Mouse (Mus musculus) intestine, postnatal 0 days (tissue): ENCODE measurements at regions not wholly inside any gene's neighbourhood (a gene's known extent, or its start where the extent isn't known, plus 50 kb on each side); places are given as distances from the start of the nearest gene placed in this dataset.
A peak's percentile ranks its signal among the peaks of the same experiment; 100 is the strongest.

Source experiments
- ATAC-seq: fragments of 200-750 bp; cut with Nextera tagmentation; 2 replicates; pipeline ENCODE4 v1.8.0; 2017; ENCODE audit warnings: mild to moderate bottlenecking, moderate TSS enrichment, moderate library complexity
- H3K27ac ChIP-seq: fragments of 300-500 bp; sonication (generic); 2 replicates; pipeline ENCODE4 v1.5.1; 2014; ENCODE audit warnings: mild to moderate bottlenecking, low read depth, low read length, moderate library complexity
- H3K27me3 ChIP-seq: fragments of 300-500 bp; sonication (generic); replicated peaks from 2 replicates; pipeline ENCODE4 v1.6.1; 2014; ENCODE audit warnings: low read length, mixed read lengths; ENCODE audit not compliant: control insufficient read depth, insufficient read depth
- H3K36me3 ChIP-seq: fragments of 300-500 bp; sonication (generic); 2 replicates; pipeline ENCODE4 v1.6.1; 2014; ENCODE audit warnings: mild to moderate bottlenecking, moderate library complexity; ENCODE audit not compliant: control insufficient read depth, insufficient read depth
- H3K4me1 ChIP-seq: fragments of 300-500 bp; sonication (generic); replicated peaks from 2 replicates; pipeline ENCODE4 v1.6.1; 2014; ENCODE audit warnings: antibody characterized with exemption, low read length, mixed read lengths; ENCODE audit not compliant: control insufficient read depth, insufficient read depth
- H3K4me2 ChIP-seq: fragments of 300-500 bp; sonication (generic); replicated peaks from 2 replicates; pipeline ENCODE4 v1.6.1; 2014; ENCODE audit warnings: low read depth, mild to moderate bottlenecking, moderate library complexity
- H3K4me3 ChIP-seq: fragments of 300-500 bp; sonication (generic); 2 replicates; pipeline ENCODE4 v1.5.1; 2014; ENCODE audit warnings: low read depth, low read length
- H3K9ac ChIP-seq: fragments of 300-500 bp; sonication (generic); 2 replicates; pipeline ENCODE4 v1.6.1; 2014; ENCODE audit warnings: mild to moderate bottlenecking, low read depth, low read length
- H3K9me3 ChIP-seq: fragments of 300-500 bp; sonication (generic); 2 replicates; pipeline ENCODE4 v1.6.1; 2016; ENCODE audit warnings: mixed run types; ENCODE audit not compliant: control insufficient read depth
- CTCF ChIP-seq: sonication (generic); IDR thresholded peaks from 2 replicates; pipeline ENCODE4 v1.5.1; 2016; ENCODE audit warnings: low read depth, mild to moderate bottlenecking, control low read depth, antibody characterized with exemption, moderate library complexity
- WGBS: fragments of 180-500 bp; shearing (Covaris S2); extraction: QIAGEN DNeasy Blood & Tissue Kit; methylation state at CpG from one replicate; pipeline ENCODE4 v1.1.7; 2014; 5-methylcytosine and 5-hydroxymethylcytosine counted together

GRCm38 (mm10) chr3:139844443-139844842, 638.9 kb downstream of the Stpg2 start:
- no peak overlapping the region for H3K27ac ChIP-seq
- no peak overlapping the region for H3K9ac ChIP-seq
- no peak overlapping the region for H3K4me2 ChIP-seq
- WGBS: 75% methylated on average over 3 of the region's 3 CpGs
- no peak for ATAC-seq
- H3K36me3 ChIP-seq: no peaks in the 10 kb centered on the region
- H3K27me3 ChIP-seq: no peaks in the 10 kb centered on the region
- H3K4me3 ChIP-seq: no peak overlapping the region
- no peak for TF ChIP-seq CTCF
- no peaks in the 10 kb centered on the region for H3K4me1 ChIP-seq
- no peaks in the 10 kb centered on the region for H3K9me3 ChIP-seq

GRCm38 (mm10) chr3:139847826-139848225, 642.3 kb downstream of the Stpg2 start:
- no peak overlapping the region for H3K4me2 ChIP-seq
- no peaks in the 10 kb centered on the region for H3K36me3 ChIP-seq
- WGBS: 71% methylated on average over 5 of the region's 5 CpGs
- H3K27ac ChIP-seq: no peak overlapping the region
- H3K9ac ChIP-seq: no peak overlapping the region
- no peak for TF ChIP-seq CTCF
- H3K4me3 ChIP-seq: no peak overlapping the region
- H3K4me1 ChIP-seq: no peaks in the 10 kb centered on the region
- H3K27me3 ChIP-seq: no peaks in the 10 kb centered on the region
- no peak for ATAC-seq
- no peaks in the 10 kb centered on the region for H3K9me3 ChIP-seq

- no peak overlapping the region for H3K9ac ChIP-seq
- H3K4me3 ChIP-seq: no peak overlapping the region
- no peak for TF ChIP-seq CTCF
- H3K36me3 ChIP-seq: no peaks in the 10 kb centered on the region
- H3K4me1 ChIP-seq: no peaks in the 10 kb centered on the region
- H3K4me2 ChIP-seq: no peak overlapping the region
- H3K9me3 ChIP-seq: no peaks in the 10 kb centered on the region
- no peaks in the 10 kb centered on the region for H3K27me3 ChIP-seq
- no peak for ATAC-seq
- H3K27ac ChIP-seq: no peak overlapping the region
- WGBS: 64% methylated on average over 16 of the region's 16 CpGs
These were observed 654.6 kb downstream of the Stpg2 start for GRCm38 (mm10) chr3:139859966-139860635.

GRCm38 (mm10) chr3:139860831-139861371, 655.4 kb downstream of the Stpg2 start:
- Histone ChIP-seq H3K4me1 (no peaks in the 10 kb centered on the region), H3K36me3 (no peaks in the 10 kb centered on the region), H3K9ac (no peak overlapping the region), H3K27ac (no peak overlapping the region), H3K9me3 (no peaks in the 10 kb centered on the region), H3K4me3 (no peak overlapping the region), H3K27me3 (no peaks in the 10 kb centered on the region), H3K4me2 (no peak overlapping the region)
- no peak for ATAC-seq
- no peak for TF ChIP-seq CTCF
- 37% methylated on average over 9 of the region's 9 CpGs for WGBS

GRCm38 (mm10) chr3:139866329-139866728, 660.8 kb downstream of the Stpg2 start:
- no peak overlapping the region for H3K9ac ChIP-seq
- no peak for TF ChIP-seq CTCF
- H3K9me3 ChIP-seq: no peaks in the 10 kb centered on the region
- no peak overlapping the region for H3K27ac ChIP-seq
- H3K36me3 ChIP-seq: no peaks in the 10 kb centered on the region
- H3K4me2 ChIP-seq: no peak overlapping the region
- no peaks in the 10 kb centered on the region for H3K4me1 ChIP-seq
- no peak for ATAC-seq
- H3K27me3 ChIP-seq: no peaks in the 10 kb centered on the region
- H3K4me3 ChIP-seq: no peak overlapping the region

GRCm38 (mm10) chr3:139867030-139867429, 661.5 kb downstream of the Stpg2 start:
- Histone ChIP-seq H3K4me1 (no peaks in the 10 kb centered on the region), H3K27me3 (no peaks in the 10 kb centered on the region), H3K9ac (no peak overlapping the region), H3K4me3 (no peak overlapping the region), H3K36me3 (no peaks in the 10 kb centered on the region), H3K4me2 (no peak overlapping the region), H3K27ac (no peak overlapping the region), H3K9me3 (no peaks in the 10 kb centered on the region)
- ATAC-seq: no peak
- TF ChIP-seq CTCF: peak; percentile 7; the same call in 1 of the 2 replicates
- WGBS: 76% methylated on average over 4 of the region's 4 CpGs

GRCm38 (mm10) chr3:139867499-139867898, 662.0 kb downstream of the Stpg2 start:
- Histone ChIP-seq H3K27ac (no peak overlapping the region), H3K9ac (no peak overlapping the region), H3K4me3 (no peak overlapping the region), H3K27me3 (no peaks in the 10 kb centered on the region), H3K9me3 (no peaks in the 10 kb centered on the region), H3K4me2 (no peak overlapping the region), H3K4me1 (no peaks in the 10 kb centered on the region), H3K36me3 (no peaks in the 10 kb centered on the region)
- WGBS: 81% methylated on average over 3 of the region's 3 CpGs
- no peak for TF ChIP-seq CTCF
- ATAC-seq: no peak
